Mouse (Mus musculus) megakaryocyte, embryonic 14.5 days (primary cell): ENCODE measurements around the gene Gna13.

Experiments used
- FLI1 ChIP-seq: IDR thresholded peaks from 2 replicates; pipeline ENCODE4 v1.6.1; 2012; ENCODE audit warnings: low read length, inconsistent platforms, mixed read lengths
- GATA1 ChIP-seq: IDR thresholded peaks from 3 replicates; pipeline ENCODE4 v1.6.1; 2012; ENCODE audit warnings: mixed read lengths, low read length, inconsistent platforms, borderline replicate concordance

DNA sequence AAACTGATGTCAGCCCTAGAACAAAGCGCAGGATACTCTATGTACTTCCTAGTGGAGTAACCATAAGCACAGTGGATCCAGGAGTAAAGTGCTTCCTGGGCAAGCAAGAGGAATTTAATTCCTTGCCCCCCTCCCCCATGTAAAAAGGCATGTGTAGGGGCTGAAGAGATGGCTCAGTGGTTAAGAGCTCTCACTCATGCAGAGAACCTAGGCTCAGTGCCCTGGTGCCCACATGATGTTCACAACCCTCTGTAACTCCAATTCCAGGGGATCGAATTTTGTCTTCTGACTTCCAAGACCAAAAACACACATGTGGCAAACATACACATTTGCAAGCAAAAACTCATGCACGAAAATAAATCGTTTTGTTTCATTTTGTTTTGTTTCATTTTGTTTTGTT lies 43.2 kb upstream of the Gna13 start:
- TF ChIP-seq GATA1 (no peak), FLI1 (no peak)
